Mouse (Mus musculus): Measurements from ENCODE around the gene Gm43720. TPM values are rescaled to one million over a fixed set of nuclear protein-coding genes. Genes with fewer than 3 reads are reported as not detected.

Gm43720 gene
- polyA plus RNA-seq, 1 experiment from 2014 or later: not detected

DNA sequence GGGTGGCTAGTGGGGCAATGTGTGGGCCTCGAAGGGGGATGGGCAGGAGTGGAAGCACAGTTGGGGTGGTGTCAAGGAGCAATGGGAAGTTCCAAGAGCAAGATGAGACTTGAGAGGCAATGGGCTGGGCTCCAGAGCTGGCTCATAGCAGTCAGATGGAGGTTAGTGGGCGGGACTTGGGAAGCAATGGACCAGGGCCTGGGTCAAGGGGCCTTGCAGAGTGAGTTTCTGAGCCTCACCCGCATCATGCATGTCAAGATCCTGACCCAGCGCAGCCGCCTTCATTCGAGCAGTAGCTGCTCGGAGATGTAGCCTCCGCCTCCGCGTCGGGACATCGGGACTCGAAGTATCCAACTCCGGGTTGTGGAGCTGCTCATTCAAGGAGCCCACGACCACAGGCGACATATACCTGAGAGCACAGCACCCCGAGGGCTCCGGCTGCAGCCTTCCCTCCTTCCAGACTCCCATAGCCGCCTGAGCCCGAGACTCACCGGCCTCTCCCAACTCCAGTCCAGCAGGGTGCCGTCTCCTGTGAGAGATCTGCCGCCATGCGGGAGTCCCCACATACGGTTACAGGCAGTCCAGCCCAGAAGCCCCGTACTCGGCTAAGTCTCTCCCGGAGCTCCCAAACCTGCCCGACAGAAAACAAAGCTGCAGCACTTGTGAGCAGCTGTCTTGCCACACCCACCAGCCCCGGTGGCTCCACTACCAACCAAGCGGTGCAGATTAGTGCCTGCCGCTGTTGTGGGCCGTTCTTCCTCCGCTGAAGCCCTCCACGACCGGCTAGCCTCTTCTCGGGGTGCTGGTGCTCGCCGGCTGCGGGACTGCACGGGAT is 4.3 kb downstream of the Gm43720 start:
- H3K9ac ChIP-seq: peak overlapping the region; percentile 94
- H3K36me3 ChIP-seq: peaks cover 45% of the 10 kb centered on the region
- peaks cover 75% of the 10 kb centered on the region for H3K4me1 ChIP-seq (replicated peaks)
- no peaks in the 10 kb centered on the region for H3K27me3 ChIP-seq
- WGBS: 16% methylated on average over 41 of the region's 41 CpGs
- no peaks in the 10 kb centered on the region for H3K9me3 ChIP-seq
- no peak for ATAC-seq (ENCODE audit: low read depth)
- H3K4me3 ChIP-seq: peak overlapping the region; percentile 42
- peak overlapping the region; percentile 93 for H3K4me2 ChIP-seq
- peak overlapping the region; percentile 42; the same call in 1 of the 2 replicates for H3K27ac ChIP-seq (replicated peaks)

DNA sequence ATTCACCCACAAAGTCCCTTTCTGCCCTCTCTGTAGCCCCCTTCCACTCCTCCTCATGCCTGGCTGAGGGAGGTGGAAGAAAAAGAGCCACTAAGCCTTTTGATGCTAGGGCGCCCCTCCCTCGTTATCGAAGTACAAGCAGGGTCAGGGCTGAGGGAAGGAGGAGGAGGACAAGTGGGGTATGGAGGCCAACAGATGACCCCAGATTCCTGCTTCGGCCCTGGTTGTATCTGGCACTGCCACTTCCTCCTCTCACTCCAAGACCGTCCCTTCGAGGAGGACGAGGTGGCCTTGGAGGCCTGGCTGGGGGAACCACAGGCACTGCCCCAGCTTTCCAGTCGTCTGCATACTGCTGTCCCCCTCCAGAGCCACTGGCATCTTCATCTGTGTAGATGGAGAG is 5.6 kb downstream of the Gm43720 start:
- H3K27me3 ChIP-seq: no peaks in the 10 kb centered on the region
- ATAC-seq (ENCODE audit: low read depth): no peak
- no peaks in the 10 kb centered on the region for H3K9me3 ChIP-seq
- 63% methylated on average over 8 of the region's 8 CpGs for WGBS
- 0 out of 2 replicates have a peak overlapping the region, but pooled peaks have one; percentile 5 for H3K9ac ChIP-seq
- peaks cover 74% of the 10 kb centered on the region for H3K4me1 ChIP-seq (replicated peaks)
- H3K4me3 ChIP-seq: no peak overlapping the region
- peaks cover 45% of the 10 kb centered on the region for H3K36me3 ChIP-seq
- H3K4me2 ChIP-seq: no peak overlapping the region
- H3K27ac ChIP-seq (replicated peaks): no peak overlapping the region

DNA sequence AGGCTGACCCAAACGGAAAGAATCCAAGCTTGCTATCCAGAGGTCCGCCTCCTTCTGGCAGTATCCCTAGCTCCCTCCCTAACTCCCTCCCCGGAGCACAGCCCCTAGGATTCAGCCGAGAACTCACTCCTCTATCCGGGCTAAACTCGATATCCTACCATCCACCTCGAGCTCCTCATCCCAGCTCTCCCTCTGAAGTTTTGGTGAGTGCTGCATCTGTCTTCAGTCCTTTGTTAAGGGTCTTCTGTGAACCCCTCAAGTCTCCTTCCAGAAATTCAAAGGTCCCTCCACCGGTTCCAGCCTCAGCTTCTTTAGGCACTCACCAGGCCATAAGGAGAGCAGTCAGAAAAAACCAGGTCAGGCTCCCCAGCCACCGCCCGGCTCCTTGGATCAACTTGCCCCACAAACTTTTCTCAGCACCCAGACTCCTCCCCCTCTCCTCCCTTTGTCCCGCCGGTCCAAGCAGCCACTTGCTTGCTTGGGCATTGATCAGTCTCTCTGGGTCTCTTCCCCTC is 7.3 kb downstream of the Gm43720 start, which contains the start of gene Gal3st4:
Gene Gal3st4, minus strand, starts transcription at position 432 of the 515 bp plus-strand sequence.
- under 1% methylated on average over 12 of the region's 12 CpGs for WGBS
- H3K4me3 ChIP-seq: peak within 1 kb of the TSS; percentile 13
- no peak for ATAC-seq (ENCODE audit: low read depth)
- H3K36me3 ChIP-seq: peaks cover 35% of the 10 kb centered on the region
- H3K27me3 ChIP-seq: no peaks in the 10 kb centered on the region
- peak within 1 kb of the TSS; percentile 52 for H3K9ac ChIP-seq
- H3K4me2 ChIP-seq: peak within 1 kb of the TSS; percentile 46
- H3K9me3 ChIP-seq: no peaks in the 10 kb centered on the region
- peaks cover 57% of the 10 kb centered on the region for H3K4me1 ChIP-seq (replicated peaks)
- peak within 1 kb of the TSS; percentile 59 for H3K27ac ChIP-seq (replicated peaks)

DNA sequence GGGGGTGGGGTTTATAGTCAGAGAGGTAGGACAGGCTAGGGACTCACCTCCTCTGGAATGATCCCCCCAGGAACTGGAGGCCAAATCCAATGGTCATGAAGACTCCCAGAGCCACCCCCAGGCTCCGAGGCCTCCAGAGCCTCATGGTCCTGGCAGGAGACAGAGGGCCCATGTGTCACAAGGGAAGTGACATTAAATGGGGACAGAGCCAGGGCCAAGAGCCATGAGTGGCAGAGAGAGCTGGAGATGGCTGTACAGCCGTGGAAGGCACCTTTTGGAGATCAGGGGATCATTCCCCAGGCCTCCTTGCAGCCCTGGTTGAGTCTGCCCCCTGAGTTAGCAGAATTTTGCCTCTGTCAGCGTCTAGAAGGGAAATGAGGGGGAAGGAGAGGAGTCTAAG is 8.5 kb downstream of the Gm43720 start:
- Histone ChIP-seq H3K36me3 (peaks cover 33% of the 10 kb centered on the region), H3K4me3 (no peak overlapping the region), H3K4me2 (peak overlapping the region; percentile 46; the same call in 1 of the 2 replicates), H3K27me3 (no peaks in the 10 kb centered on the region), H3K27ac (replicated peaks) (no peak overlapping the region), H3K9me3 (no peaks in the 10 kb centered on the region), H3K4me1 (replicated peaks) (peaks cover 44% of the 10 kb centered on the region), H3K9ac (no peak overlapping the region)
- 58% methylated on average over 3 of the region's 3 CpGs for WGBS
- no peak for ATAC-seq (ENCODE audit: low read depth)

DNA sequence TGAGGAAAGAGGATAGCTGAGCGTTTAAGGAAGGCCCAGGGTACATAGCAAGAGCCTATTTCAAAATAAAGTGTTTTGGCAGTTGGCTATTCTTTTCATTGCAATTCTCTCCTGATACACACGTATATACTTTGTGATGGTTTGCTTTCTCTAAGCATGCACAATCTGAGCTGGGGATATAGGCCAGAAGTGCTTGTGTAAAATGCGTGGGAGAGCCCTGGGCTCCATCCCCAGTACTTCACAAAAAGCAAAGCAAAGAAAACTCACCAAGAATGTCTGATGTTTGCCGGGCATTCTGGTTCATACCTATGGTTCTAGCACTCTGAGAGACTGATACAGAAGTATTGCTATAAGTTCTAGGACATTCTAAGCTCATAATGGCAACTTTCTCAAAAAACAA is 10.8 kb downstream of the Gm43720 start:
- Histone ChIP-seq H3K4me2 (no peak overlapping the region), H3K9ac (no peak overlapping the region), H3K36me3 (peaks cover 19% of the 10 kb centered on the region), H3K9me3 (no peaks in the 10 kb centered on the region), H3K27me3 (no peaks in the 10 kb centered on the region), H3K27ac (replicated peaks) (no peak overlapping the region), H3K4me3 (no peak overlapping the region), H3K4me1 (replicated peaks) (peaks cover 35% of the 10 kb centered on the region)
- 88% methylated on average over 4 of the region's 4 CpGs for WGBS
- no peak for ATAC-seq (ENCODE audit: low read depth)

DNA sequence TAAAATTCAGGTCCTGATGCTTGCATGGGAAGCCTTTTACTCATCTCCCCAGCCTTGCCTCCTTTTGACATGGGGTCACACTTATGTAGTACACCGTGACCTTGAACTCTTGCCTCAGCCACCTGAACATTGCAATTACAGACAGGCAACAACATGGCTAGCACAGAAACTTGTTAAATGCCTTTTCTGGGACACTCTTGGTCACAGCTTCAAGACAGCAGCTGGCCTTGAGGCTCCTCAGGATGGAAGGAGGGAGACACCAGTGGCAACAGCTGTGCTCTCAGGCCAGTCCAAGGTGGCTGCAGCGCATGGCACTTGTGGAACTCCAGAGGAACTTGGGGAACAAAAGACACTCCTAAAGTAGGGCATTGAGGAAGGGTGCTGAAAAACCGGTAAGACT is 12.6 kb downstream of the Gm43720 start:
- Histone ChIP-seq H3K27ac (replicated peaks) (no peak overlapping the region), H3K4me1 (replicated peaks) (peaks cover 29% of the 10 kb centered on the region), H3K36me3 (peaks cover 20% of the 10 kb centered on the region), H3K4me2 (no peak overlapping the region), H3K27me3 (no peaks in the 10 kb centered on the region), H3K9ac (no peak overlapping the region), H3K4me3 (no peak overlapping the region), H3K9me3 (no peaks in the 10 kb centered on the region)
- no peak for ATAC-seq (ENCODE audit: low read depth)
- WGBS: 85% methylated on average over 3 of the region's 3 CpGs

DNA sequence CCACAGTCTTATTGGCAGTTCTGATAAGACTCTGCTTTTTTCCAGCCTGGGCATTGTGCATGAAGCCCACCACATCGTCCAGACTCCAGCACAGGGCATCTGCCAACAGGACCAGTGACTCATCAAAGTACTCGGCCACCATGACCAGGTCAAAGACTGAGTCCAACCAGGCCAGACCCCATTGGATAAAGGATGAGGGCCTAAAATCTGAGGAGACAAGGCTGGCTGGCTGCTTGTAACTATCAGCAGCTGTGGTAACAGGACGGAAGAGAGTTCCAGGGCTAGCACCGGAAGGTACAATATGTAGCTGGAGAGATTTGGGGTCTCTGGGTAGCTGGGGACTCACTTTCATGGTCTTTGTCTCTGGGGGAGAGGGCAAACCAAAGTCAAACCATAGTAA is 14.0 kb downstream of the Gm43720 start:
- Histone ChIP-seq H3K4me1 (replicated peaks) (peaks cover 33% of the 10 kb centered on the region), H3K36me3 (peaks cover 34% of the 10 kb centered on the region), H3K4me3 (no peak overlapping the region), H3K9me3 (no peaks in the 10 kb centered on the region), H3K27ac (replicated peaks) (no peak overlapping the region), H3K4me2 (no peak overlapping the region), H3K9ac (no peak overlapping the region), H3K27me3 (no peaks in the 10 kb centered on the region)
- ATAC-seq (ENCODE audit: low read depth): no peak
- WGBS: 92% methylated on average over 4 of the region's 4 CpGs

DNA sequence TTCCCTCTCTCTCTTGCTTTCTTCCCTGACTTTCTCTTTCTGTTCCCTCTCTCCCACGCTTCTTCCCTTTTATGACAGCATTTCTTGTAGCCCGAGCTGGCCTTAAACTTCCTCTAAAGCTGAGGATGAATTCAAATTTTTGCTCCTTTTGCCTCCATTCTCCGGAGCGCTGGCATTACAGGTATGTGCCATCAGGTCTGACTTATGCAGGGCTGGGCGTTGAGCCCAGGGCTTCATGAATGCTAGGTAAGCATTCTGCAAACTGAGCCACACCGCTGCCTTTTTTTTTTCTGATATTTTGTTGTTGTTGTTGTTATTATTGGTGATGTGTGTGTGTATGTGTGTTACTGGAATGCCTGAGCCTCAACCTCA is 15.6 kb downstream of the Gm43720 start:
- Histone ChIP-seq H3K27ac (replicated peaks) (peak overlapping the region; percentile 82), H3K4me1 (replicated peaks) (peaks cover 47% of the 10 kb centered on the region)
- ATAC-seq (ENCODE audit: low read depth): 0 out of 2 replicates have a peak, but pooled peaks have one; percentile 8

DNA sequence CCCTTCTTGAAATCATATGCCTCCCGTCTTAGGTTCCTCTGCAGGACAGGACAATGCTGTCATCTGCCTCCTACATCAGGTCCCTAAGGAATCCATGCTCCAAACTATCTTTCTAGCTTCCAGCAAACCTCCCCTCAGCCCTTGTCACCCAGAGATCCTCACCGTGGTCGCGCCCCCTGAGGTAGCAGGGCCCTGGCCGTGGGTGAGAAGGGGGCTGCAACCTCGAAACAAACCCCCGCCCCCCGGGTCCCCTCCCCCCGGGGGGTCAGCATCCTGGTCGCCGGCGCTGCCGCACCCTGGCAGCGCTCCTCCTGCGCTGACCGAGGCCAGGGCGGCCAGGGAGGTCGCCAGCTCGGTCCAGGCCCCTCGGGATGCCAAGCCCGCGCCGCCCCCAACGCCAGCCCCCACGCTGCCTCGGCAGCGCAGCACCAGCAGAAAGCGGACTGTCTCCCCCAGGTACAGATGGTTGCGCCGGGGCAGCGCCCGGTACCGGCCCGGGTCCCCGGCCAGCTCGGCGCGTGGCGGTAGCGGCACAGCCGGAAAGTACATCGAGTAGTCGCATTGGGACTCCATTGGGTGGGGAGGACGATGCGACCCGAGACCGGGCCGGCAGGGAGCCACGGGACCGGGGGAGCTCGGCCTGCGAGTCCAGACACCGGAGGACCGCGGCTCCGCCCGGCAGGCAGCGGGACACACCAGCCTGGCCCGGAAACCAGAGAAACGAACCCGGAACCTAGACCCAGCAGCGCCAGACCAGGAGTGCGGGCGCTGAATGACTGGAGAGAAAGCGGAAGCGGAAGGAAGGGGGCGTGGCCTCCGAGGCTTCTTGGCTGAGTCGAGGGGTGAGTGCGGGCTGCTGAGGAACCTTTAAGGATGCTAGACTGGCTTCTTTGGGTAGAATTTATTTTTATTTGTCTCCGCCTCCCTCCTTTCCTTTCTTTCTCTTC is 16.2 kb downstream of the Gm43720 start, which contains the start of gene BC037034:
Gene BC037034, minus strand, starts transcription at position 774 of the 947 bp plus-strand sequence.
- peak within 1 kb of the TSS; percentile 91 for H3K4me3 ChIP-seq
- peaks cover 50% of the 10 kb centered on the region for H3K4me1 ChIP-seq (replicated peaks)
- peak within 1 kb of the TSS; percentile 82 for H3K27ac ChIP-seq (replicated peaks)
- H3K9ac ChIP-seq: peak within 1 kb of the TSS; percentile 98
- peak; percentile 89 for ATAC-seq (ENCODE audit: low read depth)
- peak within 1 kb of the TSS; percentile 96 for H3K4me2 ChIP-seq
- H3K36me3 ChIP-seq: peaks cover 56% of the 10 kb centered on the region
- no peaks in the 10 kb centered on the region for H3K9me3 ChIP-seq
- no peaks in the 10 kb centered on the region for H3K27me3 ChIP-seq
- WGBS: under 1% methylated on average over 70 of the region's 71 CpGs

More for the DNA sequence above, 15.6 kb downstream of the Gm43720 start:
- Histone ChIP-seq H3K27me3 (no peaks in the 10 kb centered on the region), H3K9me3 (no peaks in the 10 kb centered on the region), H3K9ac (peak overlapping the region; percentile 98), H3K4me2 (peak overlapping the region; percentile 96), H3K4me3 (peak overlapping the region; percentile 91), H3K36me3 (peaks cover 49% of the 10 kb centered on the region)
- 16% methylated on average over 6 of the region's 6 CpGs for WGBS

DNA sequence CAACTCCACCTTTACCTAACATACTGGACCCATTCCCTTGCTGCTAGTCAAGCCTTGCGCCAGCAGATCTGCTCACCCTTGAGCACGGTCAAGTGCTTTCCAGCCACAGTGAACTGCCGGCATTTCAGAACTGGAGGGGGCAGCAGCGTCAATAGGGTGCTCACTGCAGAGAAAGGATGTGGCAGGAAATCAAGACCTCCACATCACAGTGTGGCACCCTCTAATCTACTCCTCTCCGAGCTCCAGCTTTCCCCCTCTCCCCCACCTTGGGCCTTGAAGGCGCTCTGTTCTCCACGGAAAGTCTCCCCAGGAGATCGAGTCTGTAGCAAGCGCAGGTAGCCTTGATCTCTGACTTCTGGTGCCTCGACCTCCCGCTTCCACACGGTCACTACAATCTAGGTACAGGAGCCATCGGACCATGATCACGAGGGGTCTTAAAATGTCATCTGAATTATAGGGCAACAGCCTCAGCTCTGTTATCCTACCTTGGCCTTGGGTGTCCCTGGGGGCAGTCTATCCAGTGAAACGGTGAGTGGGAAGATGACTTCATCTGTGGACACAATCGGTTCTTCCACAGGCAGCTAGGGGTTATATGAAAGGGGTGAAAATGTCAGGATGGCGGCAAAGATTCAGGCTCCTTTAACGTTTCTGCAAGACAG is 17.0 kb downstream of the Gm43720 start:
- Histone ChIP-seq H3K36me3 (peaks cover 64% of the 10 kb centered on the region), H3K27ac (replicated peaks) (no peak overlapping the region)
- WGBS: 68% methylated on average over 18 of the region's 18 CpGs

DNA sequence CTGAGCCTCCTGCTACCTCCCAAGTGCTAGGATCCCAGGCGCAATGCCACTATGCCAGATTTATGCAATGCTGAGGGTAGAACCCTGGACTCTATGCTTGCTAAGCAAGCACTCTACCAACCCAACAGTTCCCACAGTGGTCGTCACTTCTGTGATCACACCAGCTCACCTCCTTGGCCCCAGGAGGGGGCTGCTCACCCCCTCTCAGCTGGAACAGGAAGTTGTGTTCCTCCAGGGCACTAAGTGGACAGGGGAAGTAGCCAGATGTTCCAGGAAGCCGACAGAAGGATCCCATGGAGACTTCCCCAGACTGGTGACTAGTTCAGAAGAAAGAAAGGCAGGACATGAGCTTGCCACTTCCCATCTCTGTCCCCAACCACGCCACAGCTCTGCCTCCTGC is 17.8 kb downstream of the Gm43720 start:
- 85% methylated on average over 4 of the region's 4 CpGs for WGBS
- no peak overlapping the region for H3K27ac ChIP-seq (replicated peaks)
- peaks cover 51% of the 10 kb centered on the region for H3K4me1 ChIP-seq (replicated peaks)
- H3K27me3 ChIP-seq: no peaks in the 10 kb centered on the region
- H3K4me2 ChIP-seq: peak overlapping the region; percentile 96; the same call in 1 of the 2 replicates
- peak overlapping the region; percentile 98 for H3K9ac ChIP-seq
- no peak for ATAC-seq (ENCODE audit: low read depth)
- H3K4me3 ChIP-seq: peak overlapping the region; percentile 91
- H3K36me3 ChIP-seq: peaks cover 62% of the 10 kb centered on the region
- H3K9me3 ChIP-seq: no peaks in the 10 kb centered on the region

More for the DNA sequence above, 17.0 kb downstream of the Gm43720 start:
- Histone ChIP-seq H3K4me2 (peak overlapping the region; percentile 96), H3K27me3 (no peaks in the 10 kb centered on the region), H3K4me1 (replicated peaks) (peaks cover 50% of the 10 kb centered on the region), H3K9ac (peak overlapping the region; percentile 98), H3K4me3 (peak overlapping the region; percentile 91), H3K9me3 (no peaks in the 10 kb centered on the region)
- no peak for ATAC-seq (ENCODE audit: low read depth)

All from neural tube, embryonic 13.5 days (tissue).